Mouse (Mus musculus) ES-E14 (cell line): Measurements from ENCODE around the gene Wars. TPM values are rescaled to one million over a fixed set of nuclear protein-coding genes. Genes with fewer than 3 reads are reported as not detected.

Experiments used
- DNase-seq: peaks from one replicate; pipeline ENCODE4 v3.0.0-alpha.2; 2013; ENCODE audit warnings: low read depth, low spot score
- H3K27ac ChIP-seq: 2 replicates; pipeline ENCODE4 v1.5.1; 2012; ENCODE audit warnings: low read depth, mild to moderate bottlenecking, low read length, moderate library complexity, mixed read lengths; ENCODE audit not compliant: poor library complexity, insufficient read depth, severe bottlenecking
- H3K36me3 ChIP-seq: 2 replicates; pipeline ENCODE4 v1.6.1; 2012; ENCODE audit warnings: mild to moderate bottlenecking, low read length, moderate library complexity, mixed read lengths; ENCODE audit not compliant: control insufficient read depth, poor library complexity, insufficient read depth, severe bottlenecking
- H3K4me1 ChIP-seq, 2 experiments: fragments of 150-350 bp in 1 of 2; sonication (generic) in 1 of 2; 2 replicates each; pipeline ENCODE4 v1.6.1; 2012; ENCODE audit warnings: low read length in 2 of 2, mild to moderate bottlenecking in 1 of 2, mixed read lengths in 1 of 2; ENCODE audit not compliant: control insufficient read depth in 2 of 2, insufficient read depth in 2 of 2, poor library complexity in 1 of 2
- H3K4me3 ChIP-seq, 2 experiments: fragments of 150-350 bp in 1 of 2; sonication (generic) in 1 of 2; 2 replicates each; pipeline ENCODE4 v1.5.1; 2012; ENCODE audit warnings: low read length in 2 of 2, low read depth in 1 of 2, mild to moderate bottlenecking in 1 of 2, mixed read lengths in 1 of 2; ENCODE audit not compliant: insufficient read depth in 1 of 2, poor library complexity in 1 of 2, severe bottlenecking in 1 of 2
- H3K9ac ChIP-seq: 2 replicates; pipeline ENCODE4 v1.6.1; 2012; ENCODE audit warnings: low read depth, mild to moderate bottlenecking, low read length, mixed read lengths; ENCODE audit not compliant: poor library complexity, insufficient read depth, severe bottlenecking
- H3K9me3 ChIP-seq: fragments of 150-350 bp; sonication (generic); 2 replicates; pipeline ENCODE4 v1.6.1; 2012; ENCODE audit warnings: low read depth, mild to moderate bottlenecking, low read length; ENCODE audit not compliant: control insufficient read depth, insufficient read depth
- CHD2 ChIP-seq: IDR thresholded peaks from 2 replicates; pipeline ENCODE4 v1.6.1; 2014; ENCODE audit warnings: mild to moderate bottlenecking, low read depth, low read length, inconsistent platforms
- HCFC1 ChIP-seq: IDR thresholded peaks from 2 replicates; pipeline ENCODE4 v1.6.1; 2012; ENCODE audit warnings: low read length, inconsistent platforms, borderline replicate concordance; ENCODE audit not compliant: insufficient read depth
- MAFK ChIP-seq: IDR thresholded peaks from 2 replicates; pipeline ENCODE4 v1.6.1; 2014; ENCODE audit warnings: mild to moderate bottlenecking, low read depth, low read length, inconsistent platforms; ENCODE audit not compliant: insufficient read depth
- ZC3H11A ChIP-seq: IDR thresholded peaks from 2 replicates; pipeline ENCODE4 v1.6.1; 2012; ENCODE audit warnings: low read depth, mild to moderate bottlenecking, inconsistent platforms, low read length, borderline replicate concordance
- ZNF384 ChIP-seq: IDR thresholded peaks from 2 replicates; pipeline ENCODE4 v1.6.1; 2012; ENCODE audit warnings: low read depth, low read length, inconsistent platforms
- in situ Hi-C, 2 experiments: fragments of 600-800 bp; cut with MboI; formaldehyde crosslinking; loops; one replicate each; pipeline ENCODE4 v1.15.1; 2025; ENCODE audit warnings: low sequenced_read_pairs in 2 of 2, inconsistent platforms in 1 of 2; ENCODE audit not compliant: unreplicated experiment in 2 of 2
- total RNA-seq: library from RNA; depleted of rRNA; stranded (reverse); fragments of 300-350 nt; gene quantifications from 2 replicates; pipeline ENCODE4 v1.2.3, GENCODE M21; 2012

Wars gene
- total RNA-seq, 1 experiment = 85.2 TPM

GRCm38 (mm10) chr12:108869575-108869974 is 24.4 kb downstream of the Wars start:
- Histone ChIP-seq H3K4me3 (no peak overlapping the region), H3K4me1 (no peaks in the 10 kb centered on the region), H3K27ac (no peak overlapping the region), H3K9ac (no peak overlapping the region), H3K9me3 (no peaks in the 10 kb centered on the region), H3K36me3 (peaks cover 48% of the 10 kb centered on the region)
- TF ChIP-seq HCFC1 (no peak), MAFK (no peak), ZC3H11A (no peak), ZNF384 (no peak), CHD2 (no peak)
- in situ Hi-C loops = no loop called here
- DNase-seq = no peak

GRCm38 (mm10) chr12:108865007-108865494 is 28.9 kb downstream of the Wars start:
- Histone ChIP-seq H3K9ac (no peak overlapping the region), H3K9me3 (no peaks in the 10 kb centered on the region), H3K36me3 (peaks cover 67% of the 10 kb centered on the region), H3K4me1 (no peaks in the 10 kb centered on the region), H3K27ac (no peak overlapping the region), H3K4me3 (no peak overlapping the region)
- no peak for DNase-seq
- TF ChIP-seq CHD2 = no peak
- no peak for TF ChIP-seq ZC3H11A
- TF ChIP-seq HCFC1 = no peak
- TF ChIP-seq MAFK = no peak
- TF ChIP-seq ZNF384 = no peak
- in situ Hi-C loops = no loop called here

- Histone ChIP-seq H3K9me3 (no peaks in the 10 kb centered on the region), H3K4me3 (no peak overlapping the region), H3K4me1 (no peaks in the 10 kb centered on the region), H3K27ac (no peak overlapping the region), H3K36me3 (peaks cover 20% of the 10 kb centered on the region), H3K9ac (no peak overlapping the region)
- no peak for DNase-seq
- in situ Hi-C loops = no loop called here
- TF ChIP-seq MAFK (no peak), ZNF384 (no peak), CHD2 (no peak), ZC3H11A (no peak), HCFC1 (no peak)
These were observed 35.5 kb downstream of the Wars start for GRCm38 (mm10) chr12:108858486-108858885.

- peaks cover 16% of the 10 kb centered on the region for H3K36me3 ChIP-seq
- no peak overlapping the region for H3K4me3 ChIP-seq
- DNase-seq = no peak
- H3K27ac ChIP-seq = no peak overlapping the region
- H3K9me3 ChIP-seq = no peaks in the 10 kb centered on the region
- in situ Hi-C loops = no loop called here
- peaks cover 0 to 2% of the 10 kb centered on the region in 2 experiments; a peak in 1 of 4 replicates for H3K4me1 ChIP-seq
- H3K9ac ChIP-seq = no peak overlapping the region
- no peak for TF ChIP-seq ZC3H11A
- TF ChIP-seq HCFC1 = no peak
- no peak for TF ChIP-seq ZNF384
- TF ChIP-seq MAFK = no peak
- no peak for TF ChIP-seq CHD2
These were observed 36.3 kb downstream of the Wars start for GRCm38 (mm10) chr12:108857589-108858184.

GRCm38 (mm10) chr12:108857109-108857508 is 36.9 kb downstream of the Wars start:
- Histone ChIP-seq H3K4me1 (peaks cover 0 to 2% of the 10 kb centered on the region in 2 experiments; a peak in 1 of 4 replicates), H3K36me3 (peaks cover 13% of the 10 kb centered on the region), H3K27ac (no peak overlapping the region), H3K9me3 (no peaks in the 10 kb centered on the region), H3K9ac (no peak overlapping the region), H3K4me3 (no peak overlapping the region)
- no peak for TF ChIP-seq MAFK
- no peak for TF ChIP-seq ZNF384
- in situ Hi-C loops = no loop called here
- no peak for DNase-seq
